Mouse (Mus musculus): ENCODE measurements around the gene Nxph4. TPM values are rescaled to one million over a fixed set of nuclear protein-coding genes. Genes with fewer than 3 reads are reported as not detected.

The Nxph4 gene
- polyA plus RNA-seq, 1 experiment from 2014 or later = 9.5 TPM

DNA sequence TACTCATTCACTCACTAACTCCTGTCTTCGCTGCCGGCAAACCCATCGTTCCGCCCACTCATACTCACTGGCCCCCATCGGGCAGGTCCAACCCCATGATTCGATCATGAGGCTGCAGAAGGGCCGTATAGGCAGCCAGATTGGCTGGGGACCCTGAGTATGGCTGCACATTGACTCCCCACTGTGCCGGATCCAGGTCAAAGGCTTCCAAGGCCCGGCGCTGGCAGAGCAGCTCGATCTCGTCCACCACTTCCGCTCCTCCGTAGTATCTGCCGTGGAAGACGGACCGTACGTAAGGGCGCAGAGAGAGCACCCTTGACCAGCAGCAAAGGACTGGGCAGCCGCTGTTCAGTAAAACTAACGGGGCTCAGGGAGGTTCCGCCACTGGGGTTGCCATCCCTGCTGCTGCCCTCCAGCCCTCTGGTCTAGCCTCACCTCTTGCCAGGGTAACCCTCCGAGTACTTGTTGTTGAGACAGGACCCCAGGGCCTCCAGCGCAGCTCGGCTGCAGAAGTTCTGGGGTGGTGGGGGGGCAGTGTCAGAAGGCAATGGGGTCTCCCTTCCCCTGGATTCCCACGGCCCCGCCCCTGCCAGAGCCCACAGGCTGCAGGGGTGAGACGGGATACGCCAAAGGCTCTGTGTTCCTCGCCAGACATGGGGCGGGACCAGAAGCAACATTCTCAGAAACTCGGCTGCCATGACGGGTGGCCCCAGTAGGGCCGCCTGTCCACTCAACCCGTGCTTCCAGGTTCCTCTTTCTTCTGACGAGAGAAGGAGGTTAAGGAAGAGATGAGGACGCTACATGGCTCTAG lies 14.3 kb downstream of the Nxph4 start:
- Histone ChIP-seq H3K4me3 (peak overlapping the region; percentile 69; the same call in 1 of the 2 replicates), H3K4me1 (peaks cover 68% of the 10 kb centered on the region), H3K9me3 (peaks cover 11% of the 10 kb centered on the region; the same call in 1 of the 2 replicates), H3K27me3 (ENCODE audit: poor library complexity, severe bottlenecking) (peaks cover 85% of the 10 kb centered on the region), H3K27ac (no peak overlapping the region), H3K36me3 (replicated peaks) (peaks cover 41% of the 10 kb centered on the region)
- DNase-seq (ENCODE audit: extremely low spot score, low spot score) = no peak
- WGBS = 94% methylated on average over 37 of the region's 37 CpGs

DNA sequence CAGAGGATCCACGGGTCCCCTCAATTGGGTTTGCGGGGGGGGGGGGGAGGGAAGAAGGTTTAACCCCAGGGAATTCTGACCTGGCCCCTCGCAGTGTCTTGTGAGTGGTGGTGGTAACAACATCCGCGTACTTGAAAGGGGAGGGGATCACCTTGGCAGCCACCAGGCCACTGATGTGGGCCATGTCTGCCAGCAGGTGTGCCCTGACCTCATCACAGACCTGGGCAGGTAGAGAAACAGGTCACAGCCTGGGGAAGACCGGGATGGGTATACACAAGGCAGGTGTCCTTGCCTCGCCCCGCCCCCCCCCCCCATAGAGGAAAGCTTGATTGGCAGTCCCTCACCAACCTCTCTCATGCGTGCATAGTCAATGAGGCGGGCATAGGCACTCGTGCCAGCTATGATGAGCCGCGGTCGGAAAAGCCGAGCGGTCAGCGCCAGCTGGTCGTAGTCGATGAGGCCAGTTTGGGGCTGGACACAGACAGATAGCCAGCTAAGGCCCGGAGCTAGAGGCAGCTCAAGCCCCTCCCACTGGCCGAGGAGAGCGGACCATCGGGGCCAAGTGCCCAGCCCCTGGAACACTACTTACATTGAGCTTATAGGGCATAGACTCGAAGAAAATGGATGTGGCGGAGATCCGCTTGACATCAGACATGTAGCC lies 15.2 kb downstream of the Nxph4 start:
- no peak overlapping the region for H3K4me3 ChIP-seq
- H3K4me1 ChIP-seq = peaks cover 68% of the 10 kb centered on the region
- H3K36me3 ChIP-seq (replicated peaks) = peaks cover 41% of the 10 kb centered on the region
- H3K27ac ChIP-seq = no peak overlapping the region
- H3K27me3 ChIP-seq (ENCODE audit: poor library complexity, severe bottlenecking) = peaks cover 85% of the 10 kb centered on the region
- no peak for DNase-seq (ENCODE audit: extremely low spot score, low spot score)
- 93% methylated on average over 26 of the region's 26 CpGs for WGBS
- peaks cover 11% of the 10 kb centered on the region; the same call in 1 of the 2 replicates for H3K9me3 ChIP-seq

GRCm38 (mm10) chr10:127517941-127518340 lies 16.4 kb downstream of the Nxph4 start:
- 94% methylated on average over 22 of the region's 22 CpGs for WGBS
- H3K9me3 ChIP-seq = peaks cover 11% of the 10 kb centered on the region; the same call in 1 of the 2 replicates
- H3K27ac ChIP-seq = no peak overlapping the region
- no peak overlapping the region for H3K4me3 ChIP-seq
- DNase-seq (ENCODE audit: extremely low spot score, low spot score) = no peak
- H3K4me1 ChIP-seq = peaks cover 79% of the 10 kb centered on the region
- peaks cover 41% of the 10 kb centered on the region for H3K36me3 ChIP-seq (replicated peaks)
- H3K27me3 ChIP-seq (ENCODE audit: poor library complexity, severe bottlenecking) = peaks cover 85% of the 10 kb centered on the region

DNA sequence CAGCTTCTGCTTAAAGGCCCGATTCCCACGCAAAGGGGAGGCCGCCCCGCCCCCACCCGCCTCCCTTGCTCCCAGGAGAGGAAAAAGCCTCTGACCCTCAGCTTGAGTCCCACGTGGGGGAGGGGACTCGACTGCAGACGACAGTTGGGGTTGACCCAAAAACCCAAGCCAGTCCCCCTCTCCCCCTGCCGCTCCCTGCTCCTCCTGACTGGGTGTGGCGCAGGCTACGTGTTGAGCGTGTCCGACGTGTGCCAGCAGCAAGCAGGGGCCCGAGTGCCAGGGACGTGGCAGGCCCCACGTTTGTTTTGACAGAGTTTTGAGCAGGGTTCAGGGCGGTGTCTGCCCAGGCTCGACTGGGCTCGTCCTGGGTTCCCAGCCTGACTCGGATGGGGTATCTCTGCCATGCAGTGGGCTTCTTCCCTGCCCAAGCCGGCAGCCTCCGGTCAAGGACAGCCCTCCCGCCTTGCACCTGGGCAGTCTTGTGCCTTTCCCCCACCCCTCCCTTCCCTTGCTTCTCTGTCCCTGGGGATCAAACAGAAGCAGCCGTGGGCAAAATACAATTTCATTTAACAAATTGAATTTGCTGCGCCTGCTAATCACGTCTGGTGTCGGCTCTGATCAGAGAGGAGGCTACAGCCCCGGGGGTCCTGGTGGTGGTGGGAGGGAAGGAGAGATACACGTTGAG lies 17.6 kb downstream of the Nxph4 start:
- Histone ChIP-seq H3K9me3 (peaks cover 11% of the 10 kb centered on the region; the same call in 1 of the 2 replicates), H3K4me1 (peaks cover 83% of the 10 kb centered on the region), H3K36me3 (replicated peaks) (peaks cover 41% of the 10 kb centered on the region), H3K27ac (peak overlapping the region; percentile 78), H3K4me3 (peak overlapping the region; percentile 40), H3K27me3 (ENCODE audit: poor library complexity, severe bottlenecking) (peaks cover 93% of the 10 kb centered on the region)
- peak; percentile 53 for DNase-seq (ENCODE audit: extremely low spot score, low spot score)
- 6% methylated on average over 30 of the region's 30 CpGs for WGBS

DNA sequence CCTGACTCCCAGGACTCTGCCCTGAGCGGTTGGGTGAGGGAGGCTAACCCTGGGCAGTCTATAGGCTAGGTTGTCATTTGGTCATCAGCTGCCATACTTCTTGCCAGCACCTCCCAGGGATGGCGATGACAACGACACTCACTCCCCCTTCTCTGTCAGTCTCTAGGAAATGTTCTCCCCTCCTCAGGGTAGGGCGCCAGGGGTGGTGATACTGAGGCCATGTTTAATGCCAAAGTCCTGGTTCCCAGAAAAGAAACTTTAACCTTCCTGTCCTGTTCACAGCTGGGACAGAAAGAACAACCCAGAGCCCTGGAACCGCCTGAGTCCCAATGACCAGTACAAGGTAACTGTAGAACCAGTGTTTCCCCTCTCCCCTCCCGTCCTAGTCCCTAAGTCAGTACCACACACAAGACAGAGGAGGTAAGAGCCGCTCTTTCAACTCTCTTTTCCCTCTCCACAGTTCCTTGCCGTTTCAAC lies 18.3 kb downstream of the Nxph4 start:
- H3K27me3 ChIP-seq (ENCODE audit: poor library complexity, severe bottlenecking) = peaks cover 100% of the 10 kb centered on the region
- peak overlapping the region; percentile 78 for H3K27ac ChIP-seq
- H3K4me1 ChIP-seq = peaks cover 83% of the 10 kb centered on the region
- no peak for DNase-seq (ENCODE audit: extremely low spot score, low spot score)
- H3K4me3 ChIP-seq = peak overlapping the region; percentile 40
- peaks cover 11% of the 10 kb centered on the region; the same call in 1 of the 2 replicates for H3K9me3 ChIP-seq
- WGBS = 10% methylated on average over 8 of the region's 8 CpGs
- H3K36me3 ChIP-seq (replicated peaks) = peaks cover 41% of the 10 kb centered on the region

DNA sequence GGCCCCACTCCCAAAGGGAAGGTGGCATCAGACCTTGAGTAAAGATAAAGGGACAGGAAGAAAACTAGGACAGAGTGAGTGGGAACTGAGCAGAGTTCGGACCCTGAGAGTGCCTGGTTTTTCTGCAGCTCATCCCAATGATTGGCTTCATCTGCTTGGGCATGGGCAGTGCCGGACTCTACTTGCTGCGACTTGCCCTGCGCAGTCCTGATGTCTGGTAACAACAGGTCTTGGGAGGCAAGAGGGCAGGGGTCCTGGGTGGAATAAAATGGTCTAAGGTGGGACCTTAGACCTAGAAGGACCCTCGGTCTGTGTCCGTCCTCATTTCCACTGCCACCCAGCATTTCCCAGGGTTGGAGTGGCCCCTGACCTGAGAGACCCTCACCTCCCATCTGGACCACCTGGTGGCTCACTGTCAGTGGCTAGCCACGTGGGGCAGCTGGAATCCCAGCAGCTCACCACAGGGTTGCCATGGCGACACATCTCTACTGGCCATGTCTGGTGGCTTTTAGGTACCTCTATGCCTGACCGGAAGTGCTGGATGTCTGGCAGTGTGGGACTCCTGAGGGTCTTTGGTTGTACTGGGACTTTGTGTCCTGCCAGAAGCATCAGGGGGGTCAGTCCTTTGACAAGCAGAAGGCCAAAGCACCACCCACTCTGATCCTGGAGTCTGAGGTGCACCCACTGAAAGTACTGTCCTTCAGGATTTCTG lies 18.9 kb downstream of the Nxph4 start:
- H3K27me3 ChIP-seq (ENCODE audit: poor library complexity, severe bottlenecking) = peaks cover 100% of the 10 kb centered on the region
- peaks cover 36% of the 10 kb centered on the region for H3K36me3 ChIP-seq (replicated peaks)
- peaks cover 11% of the 10 kb centered on the region; the same call in 1 of the 2 replicates for H3K9me3 ChIP-seq
- WGBS = 26% methylated on average over 9 of the region's 9 CpGs
- H3K4me3 ChIP-seq = peak overlapping the region; percentile 40
- peak overlapping the region; percentile 83 for H3K27ac ChIP-seq
- peaks cover 83% of the 10 kb centered on the region for H3K4me1 ChIP-seq
- DNase-seq (ENCODE audit: extremely low spot score, low spot score) = no peak

DNA sequence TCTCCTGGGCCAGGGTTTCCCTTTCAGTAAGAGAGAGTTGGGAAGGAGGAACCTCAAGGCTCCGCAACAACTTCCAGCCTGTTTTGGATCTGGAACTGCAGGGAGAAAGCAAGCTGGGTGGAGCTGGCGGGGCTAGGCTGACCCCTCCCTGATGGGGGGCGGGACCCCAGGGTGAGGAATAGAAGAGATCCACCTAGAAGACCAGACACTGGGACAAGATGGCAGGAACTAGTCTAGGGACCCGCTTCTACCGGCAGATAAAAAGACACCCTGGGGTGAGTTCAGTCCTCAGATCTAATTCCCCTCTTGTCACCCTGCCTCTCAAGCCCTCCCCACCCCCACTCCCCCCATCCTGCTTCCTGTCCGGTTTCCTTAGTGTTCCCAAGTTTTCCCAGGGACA lies 19.6 kb downstream of the Nxph4 start, which contains the start of gene Ndufa4l2:
Gene Ndufa4l2 (plus strand): TSS at position 204 of the 400 bp plus-strand sequence.
- Histone ChIP-seq H3K36me3 (replicated peaks) (peaks cover 29% of the 10 kb centered on the region), H3K4me1 (peaks cover 83% of the 10 kb centered on the region), H3K4me3 (peak within 1 kb of the TSS; percentile 56), H3K27ac (peak within 1 kb of the TSS; percentile 83), H3K9me3 (peaks cover 9% of the 10 kb centered on the region; the same call in 1 of the 2 replicates), H3K27me3 (ENCODE audit: poor library complexity, severe bottlenecking) (peaks cover 100% of the 10 kb centered on the region)
- DNase-seq (ENCODE audit: extremely low spot score, low spot score) = peak; percentile 15
- 3% methylated on average over 6 of the region's 6 CpGs for WGBS

- WGBS = 7% methylated on average over 13 of the region's 13 CpGs
- peaks cover 100% of the 10 kb centered on the region for H3K27me3 ChIP-seq (ENCODE audit: poor library complexity, severe bottlenecking)
- H3K9me3 ChIP-seq = peaks cover 4% of the 10 kb centered on the region; the same call in 1 of the 2 replicates
- H3K27ac ChIP-seq = peak overlapping the region; percentile 83
- peak; percentile 21 for DNase-seq (ENCODE audit: extremely low spot score, low spot score)
- H3K4me1 ChIP-seq = peaks cover 89% of the 10 kb centered on the region
- peaks cover 24% of the 10 kb centered on the region for H3K36me3 ChIP-seq (replicated peaks)
- H3K4me3 ChIP-seq = peak overlapping the region; percentile 56
These were observed 20.2 kb downstream of the Nxph4 start for GRCm38 (mm10) chr10:127514111-127514698.

DNA sequence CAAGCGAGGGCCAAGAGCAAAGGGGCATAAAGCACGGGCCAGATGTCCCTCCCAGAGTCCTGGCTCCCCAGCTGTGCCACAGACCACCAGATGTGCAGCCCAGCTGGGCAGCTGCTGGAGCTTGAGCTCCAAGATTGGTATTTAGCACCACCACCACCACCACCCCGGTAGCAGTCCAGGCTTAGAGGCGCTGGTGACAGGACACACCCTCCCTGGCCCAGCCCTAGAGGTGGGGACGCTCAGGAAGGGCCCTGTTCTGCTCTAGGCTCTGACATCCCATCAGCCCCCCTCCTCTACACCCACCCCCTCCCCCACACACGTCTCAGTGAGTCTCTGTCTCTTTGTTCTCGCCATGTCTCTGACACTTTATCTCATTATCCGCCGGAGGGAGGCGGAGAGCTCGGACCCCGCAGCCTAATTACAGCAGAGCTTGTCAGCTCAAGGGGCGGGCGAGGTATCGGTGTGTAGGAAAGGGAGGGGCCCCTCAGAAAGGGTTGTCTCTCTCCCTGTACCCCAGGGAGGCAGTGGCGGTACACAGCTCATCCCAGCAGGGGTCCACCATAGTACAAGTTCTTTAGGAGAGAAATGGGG lies 20.8 kb downstream of the Nxph4 start:
- Histone ChIP-seq H3K9me3 (no peaks in the 10 kb centered on the region; the same call in 1 of the 2 replicates), H3K27me3 (ENCODE audit: poor library complexity, severe bottlenecking) (peaks cover 100% of the 10 kb centered on the region), H3K4me3 (peak overlapping the region; percentile 56), H3K4me1 (peaks cover 95% of the 10 kb centered on the region), H3K27ac (peak overlapping the region; percentile 83), H3K36me3 (replicated peaks) (peaks cover 17% of the 10 kb centered on the region)
- under 1% methylated on average over 16 of the region's 16 CpGs for WGBS
- peak; percentile 65 for DNase-seq (ENCODE audit: extremely low spot score, low spot score)

GRCm38 (mm10) chr10:127512813-127513212 lies 21.5 kb downstream of the Nxph4 start:
- Histone ChIP-seq H3K36me3 (replicated peaks) (peaks cover 10% of the 10 kb centered on the region), H3K4me3 (peak overlapping the region; percentile 56), H3K4me1 (peaks cover 100% of the 10 kb centered on the region), H3K27me3 (ENCODE audit: poor library complexity, severe bottlenecking) (peaks cover 100% of the 10 kb centered on the region), H3K9me3 (no peaks in the 10 kb centered on the region), H3K27ac (peak overlapping the region; percentile 83)
- peak; percentile 95 for DNase-seq (ENCODE audit: extremely low spot score, low spot score)
- WGBS = under 1% methylated on average over 27 of the region's 27 CpGs

GRCm38 (mm10) chr10:127512307-127512666 lies 22.1 kb downstream of the Nxph4 start:
- no peak for DNase-seq (ENCODE audit: extremely low spot score, low spot score)
- Histone ChIP-seq H3K27ac (peak overlapping the region; percentile 83), H3K27me3 (ENCODE audit: poor library complexity, severe bottlenecking) (peaks cover 100% of the 10 kb centered on the region), H3K9me3 (no peaks in the 10 kb centered on the region), H3K36me3 (replicated peaks) (peaks cover 4% of the 10 kb centered on the region), H3K4me3 (peak overlapping the region; percentile 56), H3K4me1 (peaks cover 98% of the 10 kb centered on the region)
- WGBS = 3% methylated on average over 7 of the region's 7 CpGs

All from forebrain, embryonic 10.5 days (tissue).